Mouse (Mus musculus) thymus, postnatal 14 days (tissue): ENCODE results near the gene Rasgrp3.

Source experiments
- DNase-seq: peaks from one replicate; pipeline ENCODE4 v3.0.0; 2021

Rasgrp3 gene

GRCm38 (mm10) chr17:75506097-75506675 is 70.5 kb downstream of the Rasgrp3 start:
- no peak for DNase-seq

DNA sequence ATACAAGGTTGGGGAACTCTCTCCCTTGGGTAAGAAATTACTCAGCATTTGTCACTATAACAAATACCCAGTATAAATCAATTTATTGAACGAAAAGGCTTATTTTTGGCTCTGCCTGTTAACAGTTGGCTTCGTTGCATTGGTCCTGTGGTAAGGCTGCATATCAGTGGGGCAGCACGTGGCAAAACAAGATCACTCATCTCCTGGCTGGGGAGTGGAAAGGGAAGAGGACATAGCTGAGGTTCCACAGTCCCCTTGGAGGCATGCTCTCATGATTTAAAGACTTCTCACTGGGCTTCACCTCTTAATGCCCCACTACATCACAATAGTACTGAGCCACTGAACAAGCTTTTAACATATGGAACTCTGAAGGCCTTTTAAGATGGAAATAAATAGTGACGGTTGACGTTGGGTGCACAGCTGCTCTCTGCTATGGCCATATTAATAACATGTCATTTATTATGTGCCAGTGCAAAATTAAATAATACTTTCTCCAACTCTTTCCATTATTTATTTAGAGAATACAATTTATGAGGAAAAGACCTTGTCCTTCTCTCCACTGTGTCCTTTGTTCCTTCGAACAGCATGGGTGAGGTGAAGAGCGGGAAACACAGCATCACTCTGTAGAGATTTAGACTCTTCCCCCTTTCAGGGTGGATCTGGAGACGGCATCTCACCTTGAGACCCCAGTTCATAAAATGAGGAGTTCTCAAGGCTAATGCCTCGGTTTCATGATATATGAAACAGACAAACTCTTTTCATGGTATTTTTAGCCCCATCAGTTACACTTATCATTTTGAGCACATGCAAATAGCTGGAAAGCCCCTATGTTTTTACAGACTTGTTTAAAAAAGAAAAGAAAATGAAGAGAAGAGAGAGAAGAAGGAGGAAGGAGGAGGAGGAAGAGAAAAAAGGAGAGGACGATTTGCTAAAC is 71.3 kb downstream of the Rasgrp3 start:
- DNase-seq = no peak

DNA sequence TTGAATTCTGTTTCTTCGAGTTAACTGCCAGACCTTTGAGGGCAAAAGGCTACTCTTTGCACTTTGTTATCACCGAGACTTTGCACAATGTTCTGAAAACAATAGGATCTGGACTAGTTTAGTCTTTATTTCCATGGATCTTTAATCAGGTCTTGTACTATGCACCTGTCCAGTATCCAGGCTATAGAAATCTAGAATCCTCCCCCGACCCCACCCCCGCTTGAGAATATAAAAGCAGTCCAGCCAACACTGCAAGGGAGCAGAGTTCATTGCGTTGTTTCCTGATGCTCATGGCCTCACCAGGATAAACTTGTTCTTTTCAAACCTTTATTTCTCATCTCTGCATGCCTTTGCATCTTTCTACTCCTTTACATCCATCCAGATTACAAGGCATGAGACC is 73.6 kb downstream of the Rasgrp3 start:
- no peak for DNase-seq

- DNase-seq = no peak
Measured at GRCm38 (mm10) chr17:75516591-75516990, 80.9 kb downstream of the Rasgrp3 start.

DNA sequence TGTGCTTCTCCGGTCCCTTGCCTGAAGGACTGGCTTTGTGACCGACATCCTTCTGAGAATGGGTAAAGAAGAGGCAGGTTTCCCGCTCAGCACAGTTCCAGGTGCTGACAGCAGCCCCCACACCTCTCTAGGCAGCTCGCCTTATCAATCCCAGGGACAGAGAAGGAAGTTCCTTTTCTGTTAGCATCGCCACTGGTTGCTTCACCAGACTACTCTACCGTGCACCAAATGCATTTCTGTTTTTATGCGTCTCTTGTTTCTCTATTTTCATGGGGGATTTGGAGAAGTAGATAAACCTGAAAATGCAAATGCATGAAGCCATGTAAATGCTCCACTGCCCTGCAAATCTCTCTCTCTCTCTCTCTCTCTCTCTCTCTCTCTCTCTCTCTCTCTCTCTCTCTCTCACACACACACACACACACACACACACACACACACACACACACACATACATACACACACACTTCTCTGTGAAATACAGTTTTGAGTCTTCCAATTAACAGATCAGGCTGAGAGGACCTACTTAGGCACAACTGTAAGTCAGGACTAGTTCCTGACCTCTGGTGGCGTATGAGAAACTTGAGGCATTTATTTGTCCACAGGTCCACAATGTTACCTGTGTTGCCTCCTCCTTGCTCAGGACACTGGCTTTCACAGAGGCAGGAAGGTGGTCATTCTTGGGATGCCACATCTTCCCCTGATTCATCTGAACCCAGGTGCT is 82.6 kb downstream of the Rasgrp3 start:
- no peak for DNase-seq

GRCm38 (mm10) chr17:75519239-75519900 is 83.7 kb downstream of the Rasgrp3 start:
- DNase-seq = no peak

GRCm38 (mm10) chr17:75521236-75521842 is 85.6 kb downstream of the Rasgrp3 start:
- no peak for DNase-seq

DNA sequence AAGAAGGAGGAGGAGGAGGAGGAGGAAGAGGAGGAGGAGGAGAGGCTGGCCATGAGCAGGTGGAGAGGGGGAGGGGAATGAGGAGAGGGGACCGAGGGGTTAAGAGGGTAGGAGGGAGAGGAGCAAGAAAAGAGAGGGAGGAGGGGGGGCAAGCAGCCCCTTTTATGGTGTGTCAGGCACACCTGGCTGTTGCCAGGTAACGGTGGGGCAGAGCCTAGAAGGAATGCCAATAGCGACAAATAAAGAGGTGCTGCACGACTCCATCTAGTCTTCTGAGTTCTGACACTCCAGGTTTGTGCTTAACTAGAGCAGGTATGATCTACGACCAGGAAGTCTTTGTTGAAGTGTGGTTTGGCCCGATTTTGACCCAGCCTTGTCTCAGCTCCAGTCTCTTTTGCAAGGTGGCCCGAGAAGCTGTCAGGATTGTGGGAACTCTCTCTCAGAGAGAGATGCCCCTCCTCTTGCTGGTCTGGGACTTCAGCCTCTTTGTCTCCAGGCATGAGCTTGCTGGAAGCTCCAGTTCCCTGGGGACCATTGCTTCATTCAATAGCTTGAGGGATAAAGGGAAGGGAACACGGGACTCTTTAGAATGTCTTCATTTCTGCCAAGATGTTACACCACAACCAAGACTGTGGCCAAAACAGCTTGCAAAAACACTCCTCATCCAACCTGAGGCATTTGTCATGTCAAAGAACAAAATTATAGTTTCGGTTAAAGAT is 86.8 kb downstream of the Rasgrp3 start:
- DNase-seq = no peak

GRCm38 (mm10) chr17:75523812-75524211 is 88.1 kb downstream of the Rasgrp3 start:
- DNase-seq = no peak

GRCm38 (mm10) chr17:75526411-75526810 is 90.7 kb downstream of the Rasgrp3 start:
- no peak for DNase-seq

GRCm38 (mm10) chr17:75529222-75529935 is 93.7 kb downstream of the Rasgrp3 start:
- no peak for DNase-seq

GRCm38 (mm10) chr17:75532469-75532986 is 96.8 kb downstream of the Rasgrp3 start:
- no peak for DNase-seq

DNA sequence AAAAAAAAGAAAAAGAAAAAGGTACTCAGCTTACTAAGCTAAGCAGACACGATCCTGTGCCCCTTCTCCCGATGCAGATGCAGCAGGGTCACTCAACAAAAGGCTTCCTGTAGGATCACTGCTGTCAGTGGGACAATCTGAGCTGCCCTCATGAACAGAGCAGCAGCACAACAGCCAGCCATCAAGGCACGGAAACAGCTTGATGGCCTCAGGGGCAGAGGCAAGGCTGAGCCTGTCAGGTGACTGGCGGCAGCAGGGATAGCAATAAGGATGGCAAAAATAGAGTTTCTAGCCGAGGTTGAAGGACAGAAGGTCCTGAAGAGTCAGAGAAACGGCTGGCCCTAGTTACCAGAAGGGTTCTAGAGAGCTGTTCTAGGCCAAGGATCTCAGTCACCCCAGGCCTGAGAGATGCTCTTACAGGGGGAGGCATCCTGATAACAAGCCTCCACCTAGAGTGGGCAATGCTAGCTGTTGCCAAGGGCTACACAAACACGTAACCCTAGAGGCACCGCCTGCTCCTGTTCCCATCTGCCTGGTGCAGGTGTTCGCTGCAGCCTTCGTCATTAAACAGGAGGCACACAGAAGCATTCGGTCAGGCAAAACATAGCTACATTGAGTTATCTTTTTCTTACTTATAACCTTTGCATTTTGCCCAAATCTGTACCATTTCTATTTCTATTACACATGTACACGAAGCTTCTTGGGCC is 98.8 kb downstream of the Rasgrp3 start:
- DNase-seq = no peak

GRCm38 (mm10) chr17:75535612-75536011 is 99.9 kb downstream of the Rasgrp3 start:
- DNase-seq = no peak

GRCm38 (mm10) chr17:75536396-75537049 is 100.8 kb downstream of the Rasgrp3 start:
- DNase-seq = no peak

GRCm38 (mm10) chr17:75537050-75537445 is 101.4 kb downstream of the Rasgrp3 start:
- no peak for DNase-seq

DNA sequence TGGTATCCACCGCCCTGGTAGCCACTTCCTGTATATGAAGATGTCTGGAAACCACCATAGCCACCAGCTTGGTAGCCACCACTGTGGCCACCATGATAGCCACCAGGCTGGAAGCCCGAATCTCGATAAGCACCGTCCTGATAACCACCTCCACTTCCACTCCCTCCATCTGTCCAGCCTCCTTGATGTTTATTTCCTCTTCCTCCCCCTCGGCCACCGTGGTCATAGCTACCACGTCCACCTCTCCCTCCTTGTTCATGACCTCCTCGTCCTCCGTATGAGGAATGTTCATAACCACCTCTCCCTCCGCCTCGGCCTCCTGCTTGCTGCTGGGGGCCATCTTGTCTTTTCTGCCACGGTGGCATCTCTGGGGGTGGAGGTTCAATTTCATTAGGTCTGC is 102.7 kb downstream of the Rasgrp3 start:
- DNase-seq = no peak

DNA sequence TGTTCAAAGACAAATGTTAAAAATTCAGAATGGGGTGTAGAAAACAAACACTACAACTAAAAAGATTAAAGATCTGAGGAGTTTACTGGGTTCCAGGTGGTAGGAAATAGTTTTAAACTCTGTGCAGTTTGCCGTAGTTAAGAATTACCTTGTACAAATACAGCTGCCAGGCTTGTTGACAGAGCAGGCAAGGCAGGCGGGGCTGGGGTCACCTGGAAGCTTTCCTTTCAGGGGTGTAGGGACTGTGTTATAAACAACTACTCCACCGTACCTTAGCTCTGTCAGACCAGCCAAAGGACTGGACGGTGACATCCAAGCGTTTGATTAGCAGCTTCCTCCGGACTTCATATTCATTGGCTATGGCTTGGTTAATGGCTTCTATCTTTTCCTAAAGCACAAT is 103.4 kb downstream of the Rasgrp3 start:
- DNase-seq = no peak

DNA sequence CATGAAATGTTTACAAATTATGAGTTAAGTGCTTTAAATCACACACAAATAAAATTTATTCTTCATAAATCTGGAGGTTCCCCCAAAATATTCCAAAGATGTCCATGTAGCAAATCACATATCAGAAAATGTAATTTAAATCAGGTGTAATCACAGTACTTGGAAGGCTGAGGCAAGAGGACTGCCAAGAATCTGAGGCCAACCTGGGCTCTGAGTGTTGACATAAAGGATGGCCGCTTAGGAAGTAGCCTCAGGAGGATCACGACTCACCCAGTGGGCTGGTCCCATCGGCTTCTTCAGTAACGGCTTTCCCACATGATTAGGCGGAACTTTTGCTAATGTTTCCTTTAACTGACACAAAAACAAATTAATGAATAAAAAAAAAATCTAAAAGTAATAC is 104.1 kb downstream of the Rasgrp3 start:
- DNase-seq = no peak

DNA sequence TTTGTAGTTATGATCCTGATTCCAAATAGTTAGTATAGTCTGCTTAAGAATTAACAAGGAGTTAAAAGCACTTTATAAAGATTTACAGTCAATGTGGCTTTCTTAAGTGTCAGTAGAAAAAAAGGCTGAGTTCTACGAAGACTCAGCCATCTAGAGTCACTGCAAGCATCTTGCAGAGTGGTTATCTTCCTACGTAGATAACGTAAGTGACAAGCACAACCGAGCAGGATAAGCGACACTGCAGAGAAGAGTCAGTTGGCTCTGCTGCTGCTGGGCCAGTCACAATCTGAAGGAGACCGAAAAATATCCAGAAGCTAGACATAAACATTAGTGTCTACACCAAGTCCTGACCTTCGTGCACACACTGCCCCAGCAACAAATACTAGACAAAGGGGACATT is 107.7 kb downstream of the Rasgrp3 start:
- no peak for DNase-seq
